Mouse (Mus musculus) kidney, postnatal 4 days (tissue): ENCODE results near the gene Shprh.
"Not testable (repeated sequence)": the region's sequence is repeated elsewhere in the genome, so short reads cannot be mapped to it uniquely, and the experiment has no call there.

Experiments used
- DNase-seq, 2 experiments: peaks; one replicate each; pipeline ENCODE4 v3.0.0; 2021; ENCODE audit warnings: mixed read lengths in 2 of 2

The Shprh gene

DNA sequence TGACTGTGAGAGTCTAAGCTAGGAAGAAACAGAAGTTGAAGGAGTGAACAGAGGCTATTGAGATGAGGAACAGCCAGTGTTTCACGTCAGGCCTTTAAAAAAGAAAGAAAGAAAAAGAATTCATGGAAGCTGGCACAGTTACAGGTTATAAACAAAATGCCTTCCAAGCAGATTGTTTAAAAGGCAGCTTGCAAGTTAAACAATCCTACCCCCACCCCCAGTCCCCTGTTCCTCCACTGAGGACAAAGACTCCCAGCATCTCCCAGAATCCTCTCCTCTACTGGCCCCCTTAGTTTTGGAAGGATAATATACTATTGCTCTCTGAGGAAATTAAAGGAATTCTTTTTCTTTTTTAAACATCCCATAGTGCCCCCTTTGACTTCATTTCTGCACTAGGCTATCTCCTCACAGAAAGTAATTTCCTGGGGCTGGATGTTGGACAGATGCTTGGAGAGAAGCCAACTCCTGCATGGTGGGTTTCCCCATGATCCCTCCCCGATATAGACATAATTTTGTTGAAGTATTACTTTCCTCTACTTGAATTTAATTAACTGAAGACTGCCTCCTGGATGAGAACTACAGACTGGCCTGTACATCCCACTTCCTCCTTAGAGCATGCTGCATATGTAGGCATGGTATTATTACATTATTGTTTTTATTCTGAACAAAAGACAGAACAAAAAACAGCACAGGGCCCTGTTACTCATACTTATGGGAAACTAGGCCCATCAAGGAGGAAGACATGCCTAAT, 101.2 kb downstream of the Shprh start:
- DNase-seq, result no peak

- not testable (repeated sequence) for DNase-seq
Observed at GRCm38 (mm10) chr10:11253581-11253980, 104.4 kb downstream of the Shprh start.

DNA sequence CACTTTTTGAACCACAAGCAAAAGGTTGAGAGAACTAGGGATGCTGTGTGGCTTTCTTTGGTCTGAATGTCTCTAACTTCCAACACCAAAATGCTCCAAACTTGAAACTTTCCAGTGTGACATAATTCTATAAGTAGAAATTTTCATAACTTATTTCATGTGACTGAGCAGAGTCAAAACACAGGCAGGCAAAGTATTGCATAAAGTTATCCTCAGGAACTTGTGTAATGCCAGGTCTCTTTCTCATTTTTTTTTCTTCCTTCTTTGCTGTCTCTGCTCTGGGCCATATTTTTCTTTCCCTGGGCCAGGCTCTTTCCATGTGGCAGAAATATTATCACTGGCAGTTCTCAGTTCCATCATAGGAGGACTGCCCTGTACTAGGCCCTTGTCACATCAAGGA, 110.9 kb downstream of the Shprh start:
- no peak for DNase-seq

DNA sequence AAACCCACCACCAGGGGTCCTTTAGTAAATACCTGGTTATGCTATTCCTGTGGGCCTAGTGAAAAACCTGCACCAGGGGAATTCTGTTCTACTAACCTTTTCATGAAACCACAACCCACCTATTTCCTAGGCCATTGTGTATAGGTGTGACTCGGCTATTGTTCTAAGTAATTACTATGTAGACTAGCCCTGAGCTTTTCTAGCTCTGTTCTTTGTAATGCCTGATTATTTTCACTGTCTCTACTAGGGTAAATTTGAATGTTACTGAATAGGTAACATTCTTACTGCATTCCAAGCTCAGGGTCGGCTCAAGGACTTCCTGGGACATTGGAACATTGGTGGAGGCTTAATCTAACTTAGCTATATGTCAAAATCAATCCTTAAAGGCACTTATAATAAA, 113.1 kb downstream of the Shprh start:
- not testable (repeated sequence) for DNase-seq

DNA sequence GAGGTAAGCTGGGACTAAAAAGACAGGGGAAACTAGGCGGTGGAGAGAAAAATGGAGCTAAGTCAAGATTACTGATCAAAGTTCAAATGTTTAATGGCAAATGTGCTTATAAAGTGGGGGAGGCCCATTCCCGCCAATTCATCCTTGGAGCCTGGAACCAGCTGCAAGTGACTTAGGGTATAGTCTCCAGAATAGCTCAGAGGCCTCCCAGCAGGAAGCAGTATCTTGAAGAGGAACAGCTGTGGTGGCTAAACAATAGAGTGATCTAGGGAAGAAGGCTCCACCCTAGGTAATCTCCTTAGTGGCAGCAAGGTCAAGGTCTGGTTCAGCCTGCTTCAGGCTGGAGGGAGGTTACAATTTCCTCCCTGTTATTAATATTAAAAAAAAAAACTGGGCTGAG, 114.6 kb downstream of the Shprh start:
- not testable (repeated sequence) for DNase-seq
